Mouse (Mus musculus) neural tube, embryonic 11.5 days (tissue): ENCODE measurements around the gene Rae1. TPM values are rescaled to one million over a fixed set of nuclear protein-coding genes. Genes with fewer than 3 reads are reported as not detected.

ENCODE experiments used
- ATAC-seq: fragments of 200-750 bp; cut with Nextera tagmentation; 2 replicates; pipeline ENCODE4 v1.8.0; 2017; ENCODE audit warnings: moderate number of reproducible peaks, mild to moderate bottlenecking, moderate TSS enrichment, moderate library complexity; ENCODE audit not compliant: insufficient read depth, low FRiP score, low TSS enrichment
- DNase-seq: peaks from one replicate; pipeline ENCODE4 v3.0.0-alpha.2; 2015; ENCODE audit warnings: low spot score
- H3K27ac ChIP-seq: fragments of 300-500 bp; sonication (generic); 2 replicates; pipeline ENCODE4 v1.5.1; 2014; ENCODE audit warnings: low read depth, mild to moderate bottlenecking, low read length
- H3K27me3 ChIP-seq: fragments of 300-500 bp; sonication (generic); 2 replicates; pipeline ENCODE4 v1.6.1; 2014; ENCODE audit warnings: mild to moderate bottlenecking, low read length, mixed read lengths; ENCODE audit not compliant: control insufficient read depth, insufficient read depth
- H3K36me3 ChIP-seq: fragments of 300-500 bp; sonication (generic); 2 replicates; pipeline ENCODE4 v1.6.1; 2014; ENCODE audit warnings: mild to moderate bottlenecking, low read length, moderate library complexity, mixed read lengths; ENCODE audit not compliant: control insufficient read depth, insufficient read depth
- H3K4me1 ChIP-seq: fragments of 300-500 bp; sonication (generic); 2 replicates; pipeline ENCODE4 v1.6.1; 2014; ENCODE audit warnings: low read length, mixed read lengths; ENCODE audit not compliant: control insufficient read depth, insufficient read depth
- H3K4me2 ChIP-seq: fragments of 300-500 bp; sonication (generic); 2 replicates; pipeline ENCODE4 v1.6.1; 2014; ENCODE audit warnings: low read depth, mild to moderate bottlenecking, moderate library complexity
- H3K4me3 ChIP-seq: fragments of 300-500 bp; sonication (generic); 2 replicates; pipeline ENCODE4 v1.5.1; 2014; ENCODE audit warnings: low read depth, low read length
- H3K9ac ChIP-seq: fragments of 300-500 bp; sonication (generic); 2 replicates; pipeline ENCODE4 v1.6.1; 2014; ENCODE audit warnings: mild to moderate bottlenecking, low read length
- H3K9me3 ChIP-seq: fragments of 300-500 bp; sonication (generic); 2 replicates; pipeline ENCODE4 v1.6.1; 2016; ENCODE audit warnings: low read length; ENCODE audit not compliant: control insufficient read depth
- WGBS: fragments of 180-500 bp; shearing (Covaris S2); extraction: QIAGEN DNeasy Blood & Tissue Kit; methylation state at CpG from one replicate; pipeline ENCODE4 v1.1.7; 2014; 5-methylcytosine and 5-hydroxymethylcytosine counted together
- polyA plus RNA-seq: library from polyadenylated mRNA; unstranded; fragments of >200 nt; fragmentation: Nextera tagmentation; extraction: Ambion mirVana; gene quantifications from 2 replicates; pipeline ENCODE4 v1.2.1, GENCODE M21; 2014

Rae1 gene
- polyA plus RNA-seq, 1 experiment from 2014 or later: 137 TPM

DNA sequence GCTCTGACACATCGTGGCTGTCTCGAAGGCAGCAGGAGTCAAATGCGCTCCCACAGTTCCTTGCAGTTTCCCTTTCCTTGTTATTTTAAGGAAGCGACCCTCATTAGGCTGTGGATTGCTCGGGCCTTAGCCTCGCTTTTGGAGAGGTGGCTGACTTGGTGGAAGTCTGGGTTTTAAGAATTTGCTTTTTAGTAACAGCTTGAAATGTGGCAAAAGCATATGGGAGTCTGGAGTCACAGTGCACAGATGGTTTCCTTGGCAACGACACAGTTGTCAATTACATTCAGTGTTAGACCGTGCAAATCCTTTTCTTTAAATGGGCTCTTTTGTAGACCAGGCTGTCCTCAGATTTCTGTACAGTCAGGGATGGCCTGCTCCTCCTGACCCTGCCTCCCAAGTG is 1.0 kb downstream of the Rae1 start:
- 0 out of 2 replicates have a peak overlapping the region, but pooled peaks have one; percentile 87 for H3K27ac ChIP-seq
- 15% methylated on average over 8 of the region's 8 CpGs for WGBS

DNA sequence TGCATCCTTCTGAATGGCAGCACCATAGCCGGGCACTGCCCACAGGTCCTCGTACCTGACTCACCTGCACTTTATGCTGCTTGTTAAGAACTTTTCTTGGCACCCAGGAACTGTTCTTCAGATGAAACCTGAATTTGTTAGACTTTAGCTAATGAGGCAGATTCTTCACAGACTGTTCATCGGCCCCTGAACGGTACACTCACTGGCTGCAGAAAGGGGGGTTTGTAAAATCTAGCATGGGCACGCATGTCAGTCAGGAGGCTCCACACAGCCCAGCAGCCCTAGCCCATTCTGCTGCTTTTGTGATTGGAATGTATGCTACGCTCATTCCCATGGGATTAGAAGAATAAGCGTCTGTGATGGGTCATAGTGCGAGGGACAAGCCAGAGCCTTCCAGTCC is 3.8 kb downstream of the Rae1 start:
- no peak overlapping the region for H3K9ac ChIP-seq
- H3K4me3 ChIP-seq: no peak overlapping the region
- H3K4me1 ChIP-seq: peaks cover 12% of the 10 kb centered on the region
- DNase-seq (no peak), ATAC-seq (no peak)
- no peaks in the 10 kb centered on the region for H3K9me3 ChIP-seq
- H3K4me2 ChIP-seq: no peak overlapping the region
- no peaks in the 10 kb centered on the region for H3K27me3 ChIP-seq
- H3K27ac ChIP-seq: no peak overlapping the region
- peaks cover 23% of the 10 kb centered on the region for H3K36me3 ChIP-seq
- 92% methylated on average over 8 of the region's 8 CpGs for WGBS

More for the DNA sequence above, 1.0 kb downstream of the Rae1 start:
- peaks cover 12% of the 10 kb centered on the region for H3K4me1 ChIP-seq
- no peaks in the 10 kb centered on the region for H3K27me3 ChIP-seq
- H3K4me3 ChIP-seq: peak overlapping the region; percentile 97
- peaks cover 15% of the 10 kb centered on the region for H3K36me3 ChIP-seq
- H3K4me2 ChIP-seq: peak overlapping the region; percentile 62
- peak overlapping the region; percentile 95 for H3K9ac ChIP-seq
- ATAC-seq (no peak), DNase-seq (no peak)
- H3K9me3 ChIP-seq: no peaks in the 10 kb centered on the region

DNA sequence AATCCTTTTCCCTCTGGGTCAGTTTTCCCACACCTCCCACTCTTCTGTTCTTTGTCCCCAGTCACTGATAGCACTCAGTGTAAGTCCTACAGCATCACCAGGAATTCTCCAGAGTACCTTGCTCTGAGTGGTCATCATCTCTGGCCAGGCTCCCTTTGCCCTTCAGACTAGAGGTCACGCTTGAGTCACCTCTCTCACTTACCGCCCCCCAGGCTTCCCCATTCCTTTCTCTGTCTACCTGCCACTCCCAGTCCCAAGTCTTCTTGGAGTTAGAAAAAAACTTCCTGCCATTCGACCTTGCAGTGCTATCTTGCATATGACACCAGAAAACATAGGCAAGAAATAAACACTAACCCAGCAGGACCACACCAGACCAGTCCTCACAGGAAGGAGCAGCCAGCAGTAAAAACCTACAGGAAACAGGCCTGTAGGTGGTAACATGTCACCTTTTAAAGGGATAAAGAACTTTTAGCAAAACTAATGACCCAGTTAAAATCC is 10.4 kb downstream of the Rae1 start:
- Histone ChIP-seq H3K9me3 (no peaks in the 10 kb centered on the region), H3K9ac (no peak overlapping the region), H3K4me2 (no peak overlapping the region), H3K27ac (no peak overlapping the region), H3K36me3 (peaks cover 40% of the 10 kb centered on the region), H3K4me3 (no peak overlapping the region), H3K27me3 (no peaks in the 10 kb centered on the region), H3K4me1 (no peaks in the 10 kb centered on the region)
- DNase-seq (no peak), ATAC-seq (no peak)
- WGBS: 80% methylated on average over 3 of the region's 3 CpGs

DNA sequence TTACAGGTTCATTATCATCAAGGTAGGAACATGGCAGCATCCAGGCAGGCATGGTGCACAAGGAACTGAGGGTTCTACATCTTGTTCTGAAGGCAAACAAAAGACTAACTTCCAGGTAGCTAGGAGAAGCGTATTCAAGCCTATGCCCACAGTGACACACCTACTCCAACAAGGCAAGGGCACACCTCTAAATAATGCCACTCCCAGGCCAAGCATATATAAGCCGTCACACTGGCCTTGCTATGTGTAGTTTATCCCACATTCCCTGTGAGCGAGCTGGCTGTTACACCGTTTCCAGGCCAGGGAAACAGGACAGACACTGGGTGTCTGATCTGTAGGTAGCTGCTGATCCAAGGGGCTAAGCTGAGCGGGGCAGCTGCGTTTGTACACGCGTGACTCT is 11.5 kb downstream of the Rae1 start:
- Histone ChIP-seq H3K4me2 (no peak overlapping the region), H3K27me3 (no peaks in the 10 kb centered on the region), H3K4me1 (no peaks in the 10 kb centered on the region), H3K9me3 (no peaks in the 10 kb centered on the region), H3K9ac (no peak overlapping the region), H3K4me3 (no peak overlapping the region), H3K27ac (no peak overlapping the region), H3K36me3 (peaks cover 40% of the 10 kb centered on the region)
- DNase-seq (no peak), ATAC-seq (no peak)
- 95% methylated on average over 8 of the region's 8 CpGs for WGBS

DNA sequence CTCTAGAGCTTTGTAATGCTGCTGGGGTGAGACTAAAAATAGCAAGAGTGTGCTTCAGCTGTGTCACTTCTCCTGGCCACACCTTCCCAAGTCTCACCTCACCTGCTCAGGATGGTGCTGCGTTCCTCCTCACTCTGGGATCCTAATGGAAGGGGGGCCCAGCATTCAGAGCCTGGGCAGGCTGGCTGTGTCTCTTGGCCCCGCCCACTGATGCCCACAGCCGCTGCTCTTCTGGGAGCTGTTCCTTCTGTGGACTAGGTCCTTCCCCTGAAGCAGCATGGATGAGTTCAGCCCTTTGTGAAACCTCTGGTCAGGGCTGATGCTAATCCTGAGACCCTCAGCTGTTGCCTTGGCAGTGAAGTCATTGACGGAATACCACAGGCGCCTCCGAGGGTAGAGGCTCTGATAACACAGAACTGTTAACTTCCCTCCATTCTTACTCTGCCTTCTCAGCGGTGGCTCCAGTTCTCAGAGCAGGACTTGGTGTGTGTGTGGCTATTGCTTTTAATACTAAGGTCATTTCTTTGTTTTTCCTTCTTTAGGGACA is 14.9 kb downstream of the Rae1 start:
- no peak for ATAC-seq
- H3K4me1 ChIP-seq: peaks cover 6% of the 10 kb centered on the region
- no peak overlapping the region for H3K4me2 ChIP-seq
- DNase-seq: no peak
- no peak overlapping the region for H3K27ac ChIP-seq
- H3K4me3 ChIP-seq: no peak overlapping the region
- H3K27me3 ChIP-seq: no peaks in the 10 kb centered on the region
- 86% methylated on average over 7 of the region's 7 CpGs for WGBS
- no peak overlapping the region for H3K9ac ChIP-seq
- H3K9me3 ChIP-seq: no peaks in the 10 kb centered on the region
- peaks cover 24% of the 10 kb centered on the region for H3K36me3 ChIP-seq

DNA sequence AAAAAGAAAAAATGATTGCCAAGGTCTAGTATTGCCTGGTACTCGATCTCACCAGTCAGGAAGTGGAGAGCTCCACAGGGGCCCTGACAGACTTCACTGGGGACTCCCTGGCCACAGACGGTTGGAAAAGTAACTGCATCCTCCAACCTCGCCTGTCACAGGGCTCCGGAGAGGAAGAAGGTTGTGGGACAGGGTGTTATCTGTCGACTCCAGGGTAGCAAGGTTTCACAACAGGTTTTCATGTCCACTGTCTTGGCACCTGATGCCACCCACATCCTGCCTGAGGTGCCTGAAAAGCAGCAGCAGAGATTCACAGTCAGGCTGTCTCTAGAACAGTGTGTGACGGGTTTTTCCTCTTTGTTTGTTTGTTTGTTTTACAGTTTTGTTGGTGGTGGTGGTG is 18.0 kb downstream of the Rae1 start:
- WGBS: 39% methylated on average over 6 of the region's 6 CpGs
- H3K4me3 ChIP-seq: no peak overlapping the region
- H3K4me1 ChIP-seq: peaks cover 11% of the 10 kb centered on the region
- peaks cover 7% of the 10 kb centered on the region for H3K36me3 ChIP-seq
- H3K4me2 ChIP-seq: no peak overlapping the region
- H3K27ac ChIP-seq: no peak overlapping the region
- ATAC-seq: no peak
- no peak overlapping the region for H3K9ac ChIP-seq
- H3K27me3 ChIP-seq: peaks cover 8% of the 10 kb centered on the region
- no peak for DNase-seq
- H3K9me3 ChIP-seq: no peaks in the 10 kb centered on the region

DNA sequence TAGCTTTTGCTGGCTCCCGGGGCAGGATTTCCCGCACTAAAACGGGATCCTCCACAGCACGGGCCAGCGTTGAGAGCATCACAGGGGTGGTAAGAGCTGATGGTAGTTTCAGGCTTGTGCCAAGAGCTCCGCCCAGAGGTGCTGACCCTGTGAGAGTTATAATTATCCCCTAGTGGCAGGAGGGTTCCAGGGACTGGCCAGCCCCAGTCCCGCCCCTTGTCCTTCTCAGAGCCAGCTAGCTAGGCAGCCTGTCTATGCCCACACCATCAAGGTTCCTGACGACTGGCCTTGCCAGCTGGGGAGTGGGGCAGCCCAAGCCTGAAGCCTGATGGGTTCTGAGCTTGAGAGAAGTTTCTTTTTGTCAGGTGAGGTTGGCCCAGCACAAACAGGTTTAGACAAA is 18.7 kb downstream of the Rae1 start:
- Histone ChIP-seq H3K9me3 (no peaks in the 10 kb centered on the region), H3K36me3 (peaks cover 4% of the 10 kb centered on the region), H3K4me2 (no peak overlapping the region), H3K4me1 (peaks cover 17% of the 10 kb centered on the region), H3K27me3 (peaks cover 8% of the 10 kb centered on the region), H3K9ac (no peak overlapping the region), H3K27ac (no peak overlapping the region), H3K4me3 (no peak overlapping the region)
- no peak for ATAC-seq
- WGBS: 16% methylated on average over 8 of the region's 8 CpGs
- DNase-seq: no peak

DNA sequence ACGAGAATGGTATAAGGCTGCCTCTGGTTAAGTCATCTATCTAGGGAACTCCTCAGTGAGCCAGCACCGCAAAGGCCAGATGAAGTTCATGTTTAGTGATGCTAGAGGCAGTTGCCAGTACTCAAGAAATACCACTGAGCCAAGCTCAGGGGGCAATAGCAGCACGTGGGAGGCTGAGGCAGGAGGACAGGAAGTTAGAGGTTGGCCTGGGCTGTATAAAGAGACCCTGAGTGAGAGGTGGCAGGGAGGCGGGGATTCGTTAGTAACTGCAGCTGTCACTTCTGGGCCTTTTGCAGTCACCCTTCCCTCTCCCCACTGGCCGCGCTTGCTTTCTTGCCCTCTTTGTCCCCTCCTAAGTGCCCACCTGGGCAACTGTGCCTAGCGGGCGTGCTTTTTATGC is 19.4 kb downstream of the Rae1 start:
- 14% methylated on average over 9 of the region's 9 CpGs for WGBS
- peaks cover 4% of the 10 kb centered on the region for H3K36me3 ChIP-seq
- H3K9me3 ChIP-seq: no peaks in the 10 kb centered on the region
- H3K4me2 ChIP-seq: peak overlapping the region; percentile 78
- no peak overlapping the region for H3K27ac ChIP-seq
- peaks cover 8% of the 10 kb centered on the region for H3K27me3 ChIP-seq
- ATAC-seq (no peak; the same call in 1 of the 2 replicates), DNase-seq (no peak)
- H3K9ac ChIP-seq: peak overlapping the region; percentile 35
- peaks cover 24% of the 10 kb centered on the region for H3K4me1 ChIP-seq
- peak overlapping the region; percentile 31 for H3K4me3 ChIP-seq

DNA sequence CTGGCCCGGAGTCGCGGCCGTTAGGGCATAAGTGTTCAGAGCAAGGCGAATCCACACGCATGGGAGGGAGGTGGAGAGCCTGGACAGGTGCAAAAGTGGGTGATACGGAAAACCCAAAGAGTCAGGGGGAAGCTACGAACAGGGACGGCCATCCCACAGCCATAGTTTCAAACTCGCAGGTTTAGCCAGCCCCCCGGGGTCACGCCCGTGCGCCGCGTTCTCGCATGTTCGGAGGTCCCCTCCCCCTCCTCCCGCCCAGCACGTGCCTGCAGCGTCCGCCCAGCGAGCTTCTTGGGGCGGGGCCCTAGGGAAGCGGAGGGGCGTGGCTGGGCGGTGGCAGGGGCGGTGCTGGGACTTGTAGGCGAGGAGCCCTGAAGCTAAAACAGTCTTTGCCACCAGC is 19.9 kb downstream of the Rae1 start:
- Histone ChIP-seq H3K27ac (no peak overlapping the region), H3K9me3 (no peaks in the 10 kb centered on the region), H3K9ac (peak overlapping the region; percentile 35), H3K36me3 (peaks cover under 1% of the 10 kb centered on the region), H3K4me3 (peak overlapping the region; percentile 31), H3K4me2 (peak overlapping the region; percentile 78), H3K27me3 (peaks cover 8% of the 10 kb centered on the region), H3K4me1 (peaks cover 28% of the 10 kb centered on the region)
- under 1% methylated on average over 27 of the region's 29 CpGs for WGBS
- ATAC-seq (peak; percentile 69), DNase-seq (peak; percentile 91)
